Mouse (Mus musculus) left cerebral cortex, postnatal 4 days (tissue): ENCODE data around the gene Mt3. TPM values are rescaled to one million over a fixed set of nuclear protein-coding genes. Genes with fewer than 3 reads are reported as not detected.
"Not testable (repeated sequence)": the region's sequence is repeated elsewhere in the genome, so short reads cannot be mapped to it uniquely, and the experiment has no call there.

Source experiments
- DNase-seq: peaks from one replicate; pipeline ENCODE4 v3.0.0-alpha.2; 2022
- intact Hi-C: fragments of 180-260 bp; cut with DNase I; formaldehyde crosslinking; loops from one replicate; pipeline ENCODE4 v1.15.1; 2025
- total RNA-seq, 2 experiments: library from RNA; stranded (reverse); gene quantifications; 2 replicates each; pipeline ENCODE4 v1.2.3; 2021

Gene Mt3
- total RNA-seq, result 100 to 1,000 TPM; 204 to 210 TPM

- DNase-seq, result peak; percentile 82
- intact Hi-C loops, result no loop called here
These were observed at the start of gene Mt3 for GRCm38 (mm10) chr8:94152513-94153300. Gene Mt3, plus strand, starts transcription at chr8:94152607.

GRCm38 (mm10) chr8:94104146-94104545, 48.3 kb upstream of the Mt3 start:
- intact Hi-C loops, result loop anchor here (1.0 kb wide), 1 partner anchor 46 kb away; no protein-coding TSS in a partner anchor
- peak; percentile 33 for DNase-seq

- peak; percentile 40 for DNase-seq
- intact Hi-C loops, result no loop called here
These were observed 44.5 kb upstream of the Mt3 start for GRCm38 (mm10) chr8:94107871-94108270.

GRCm38 (mm10) chr8:94109396-94109795, 43.0 kb upstream of the Mt3 start:
- intact Hi-C loops, result no loop called here
- DNase-seq, result no peak

- intact Hi-C loops, result no loop called here
- no peak for DNase-seq
These were observed 42.6 kb upstream of the Mt3 start for GRCm38 (mm10) chr8:94109835-94110234.

- DNase-seq, result no peak
- intact Hi-C loops, result no loop called here
These were observed 41.8 kb upstream of the Mt3 start for GRCm38 (mm10) chr8:94110526-94111177.

- DNase-seq, result no peak
- intact Hi-C loops, result no loop called here
These were observed 39.0 kb upstream of the Mt3 start for GRCm38 (mm10) chr8:94113435-94113834.

GRCm38 (mm10) chr8:94113972-94114371, 38.4 kb upstream of the Mt3 start:
- no peak for DNase-seq
- intact Hi-C loops, result no loop called here

GRCm38 (mm10) chr8:94118776-94119430, 33.5 kb upstream of the Mt3 start:
- peak; percentile 63 for DNase-seq
- intact Hi-C loops, result no loop called here

- intact Hi-C loops, result no loop called here
- DNase-seq, result no peak
These were observed 30.8 kb upstream of the Mt3 start for GRCm38 (mm10) chr8:94121625-94122024.

GRCm38 (mm10) chr8:94122711-94123468, 29.5 kb upstream of the Mt3 start:
- intact Hi-C loops, result no loop called here
- no peak for DNase-seq

GRCm38 (mm10) chr8:94127711-94128110, 24.7 kb upstream of the Mt3 start:
- no peak for DNase-seq
- intact Hi-C loops, result no loop called here

GRCm38 (mm10) chr8:94129133-94129789, 23.1 kb upstream of the Mt3 start:
- DNase-seq, result no peak

GRCm38 (mm10) chr8:94130126-94130525, 22.3 kb upstream of the Mt3 start:
- no peak for DNase-seq
- intact Hi-C loops, result no loop called here

More at GRCm38 (mm10) chr8:94129133-94129789, 23.1 kb upstream of the Mt3 start:
- intact Hi-C loops, result no loop called here

- DNase-seq, result no peak
- intact Hi-C loops, result no loop called here
These were observed 20.3 kb upstream of the Mt3 start for GRCm38 (mm10) chr8:94132096-94132495.

- intact Hi-C loops, DNase-seq: not testable (repeated sequence)
These were observed 17.8 kb upstream of the Mt3 start for GRCm38 (mm10) chr8:94134601-94135000.

GRCm38 (mm10) chr8:94135556-94135955, 16.9 kb upstream of the Mt3 start:
- intact Hi-C loops, result no loop called here
- no peak for DNase-seq

- intact Hi-C loops, result no loop called here
- no peak for DNase-seq
These were observed 16.2 kb upstream of the Mt3 start for GRCm38 (mm10) chr8:94136192-94136591.

- intact Hi-C loops, result no loop called here
- DNase-seq, result no peak
These were observed 15.5 kb upstream of the Mt3 start, which contains the start of gene Mt4 for GRCm38 (mm10) chr8:94136933-94137332. Gene Mt4, plus strand, starts transcription at chr8:94137197.

GRCm38 (mm10) chr8:94140266-94140795, 12.1 kb upstream of the Mt3 start:
- no peak for DNase-seq
- intact Hi-C loops, result no loop called here
